In genomic region chr15:61345101-61345500, GRCm38 (mm10) we compare ENCODE assay signal across 22 mouse cellular contexts.
"Had no signal": no experiment of that assay in that cellular context is flagged by ENCODE, and none has a peak within 500 bp of the region (broad histone marks: within the 10 kb centered on the region; RNA-seq: fewer than 3 reads in every experiment).

No protein-coding gene starts in this region.

- H3K27ac ChIP-seq: kidney, postnatal 0 days; left cerebral cortex, adult 2 months; limb, embryonic 12.5 days; limb, embryonic 15.5 days; liver, embryonic 14.5 days; lung, embryonic 15.5 days; midbrain, embryonic 12.5 days; midbrain, embryonic 15.5 days; neural tube, embryonic 13.5 days; stomach, postnatal 0 days had no signal

- H3K4me1 ChIP-seq: limb, embryonic 12.5 days; limb, embryonic 15.5 days; midbrain, embryonic 12.5 days; midbrain, embryonic 15.5 days; neural tube, embryonic 13.5 days had no signal

- DNase-seq: kidney, adult 2 months; kidney, postnatal 25 days; layer of hippocampus, postnatal 36 days; left cerebral cortex, postnatal 4 days; liver, postnatal 0 days; lung, postnatal 10 days; lung, postnatal 4 days; thymus, adult 2 months; thymus, postnatal 14 days; thymus, postnatal 4 days had no signal

- H3K9me3 ChIP-seq: limb, embryonic 12.5 days; limb, embryonic 15.5 days; lung, embryonic 15.5 days; midbrain, embryonic 12.5 days; midbrain, embryonic 15.5 days; neural tube, embryonic 13.5 days had no signal

- H3K4me3 ChIP-seq: left cerebral cortex, adult 2 months; limb, embryonic 12.5 days; limb, embryonic 15.5 days; lung, embryonic 15.5 days; midbrain, embryonic 12.5 days; midbrain, embryonic 15.5 days; myocyte; neural tube, embryonic 13.5 days had no signal

- ATAC-seq: liver, postnatal 0 days; midbrain, embryonic 15.5 days had no signal

- H3K9ac ChIP-seq: limb, embryonic 12.5 days; limb, embryonic 15.5 days; liver, embryonic 14.5 days; liver, postnatal 0 days; lung, embryonic 15.5 days; midbrain, embryonic 12.5 days; midbrain, embryonic 15.5 days; neural tube, embryonic 13.5 days had no signal

- H3K4me2 ChIP-seq: limb, embryonic 12.5 days; limb, embryonic 15.5 days; liver, embryonic 11.5 days; lung, embryonic 15.5 days; midbrain, embryonic 12.5 days; midbrain, embryonic 15.5 days; neural tube, embryonic 13.5 days had no signal

- H3K36me3 ChIP-seq: limb, embryonic 12.5 days; limb, embryonic 15.5 days; lung, embryonic 15.5 days; midbrain, embryonic 12.5 days; midbrain, embryonic 15.5 days; neural tube, embryonic 13.5 days had no signal

- H3K27me3 ChIP-seq: limb, embryonic 12.5 days; limb, embryonic 15.5 days; lung, embryonic 15.5 days; midbrain, embryonic 12.5 days; midbrain, embryonic 15.5 days; neural tube, embryonic 13.5 days had no signal
